In the genomic region with DNA sequence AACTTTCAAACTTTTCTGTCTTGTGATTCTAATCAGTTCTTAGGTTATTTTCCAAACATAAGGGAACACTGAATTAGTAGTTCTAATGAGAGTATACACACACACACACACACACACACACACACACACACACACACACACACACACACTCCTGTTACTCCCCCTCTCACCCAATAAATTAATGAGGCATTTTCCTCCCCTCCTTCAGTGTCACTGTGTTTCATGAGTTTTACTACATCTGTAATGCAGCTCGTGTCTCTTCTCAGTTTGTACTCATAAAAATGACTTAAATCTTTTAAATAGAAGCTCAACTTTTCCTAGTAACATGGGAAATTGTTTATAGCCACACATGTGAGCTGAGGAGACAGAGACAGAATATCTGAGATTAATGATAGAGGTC, we compare ENCODE assay signal across 26 mouse cellular contexts.
"Had no signal": no experiment of that assay in that cellular context is flagged by ENCODE, and none has a peak within 500 bp of the region (broad histone marks: within the 10 kb centered on the region; RNA-seq: fewer than 3 reads in every experiment).

No protein-coding gene starts in this region.

- ATAC-seq: hindbrain, embryonic 16.5 days; inflammation-experienced regulatory T-cells, adult 6 months; intestine, embryonic 15.5 days; intestine, postnatal 0 days; liver, postnatal 0 days had no signal

- DNase-seq: gastrocnemius, adult 2 months; gastrocnemius, postnatal 10 days; gastrocnemius, postnatal 25 days; heart, adult 18-20 months; heart, postnatal 10 days; heart, postnatal 4 days; kidney, postnatal 10 days; kidney, postnatal 36 days; liver; liver, embryonic 13.5 days; liver, postnatal 0 days had no signal

- H3K27me3 ChIP-seq: heart, embryonic 12.5 days; hindbrain, embryonic 12.5 days; intestine, embryonic 15.5 days; limb, embryonic 12.5 days; liver, embryonic 13.5 days; liver, embryonic 15.5 days had no signal

- H3K4me3 ChIP-seq: gastrocnemius, adult 2 months; heart, embryonic 10.5 days; heart, embryonic 12.5 days; hindbrain, embryonic 10.5 days; hindbrain, embryonic 12.5 days; intestine, embryonic 15.5 days; layer of hippocampus, adult 2 months; left cerebral cortex, adult 2 months; limb, embryonic 10.5 days; limb, embryonic 12.5 days; liver, embryonic 13.5 days; liver, embryonic 15.5 days had no signal

- H3K9ac ChIP-seq: heart, embryonic 12.5 days; hindbrain, embryonic 12.5 days; hindbrain, embryonic 14.5 days; intestine, embryonic 15.5 days; limb, embryonic 12.5 days; liver, embryonic 13.5 days; liver, embryonic 15.5 days; liver, postnatal 0 days had no signal

- H3K4me1 ChIP-seq: heart, embryonic 10.5 days; heart, embryonic 12.5 days; hindbrain, embryonic 10.5 days; hindbrain, embryonic 12.5 days; intestine, embryonic 15.5 days; limb, embryonic 10.5 days; limb, embryonic 12.5 days; liver, embryonic 13.5 days; liver, embryonic 15.5 days had no signal

- H3K4me2 ChIP-seq: heart, embryonic 12.5 days; hindbrain, embryonic 12.5 days; hindbrain, embryonic 14.5 days; intestine, embryonic 15.5 days; limb, embryonic 12.5 days; liver, embryonic 11.5 days; liver, embryonic 13.5 days; liver, embryonic 15.5 days had no signal

- H3K9me3 ChIP-seq: heart, embryonic 10.5 days; heart, embryonic 12.5 days; hindbrain, embryonic 10.5 days; hindbrain, embryonic 12.5 days; intestine, embryonic 15.5 days; limb, embryonic 10.5 days; limb, embryonic 12.5 days; liver, embryonic 13.5 days; liver, embryonic 15.5 days had no signal

- H3K36me3 ChIP-seq: heart, embryonic 10.5 days; heart, embryonic 12.5 days; hindbrain, embryonic 10.5 days; hindbrain, embryonic 12.5 days; intestine, embryonic 15.5 days; limb, embryonic 10.5 days; limb, embryonic 12.5 days; liver, embryonic 13.5 days; liver, embryonic 15.5 days had no signal

- H3K27ac ChIP-seq: gastrocnemius, adult 2 months; heart, embryonic 10.5 days; hindbrain, embryonic 10.5 days; hindbrain, embryonic 12.5 days; hindbrain, embryonic 14.5 days; intestine, embryonic 15.5 days; layer of hippocampus, adult 2 months; left cerebral cortex, adult 2 months; limb, embryonic 10.5 days; limb, embryonic 12.5 days; liver, embryonic 13.5 days; liver, embryonic 15.5 days had no signal
